Mouse (Mus musculus): ENCODE measurements around the gene Gm37240.

- no peak for TF ChIP-seq CTCF (IDR thresholded peaks at IDR 0.05; ENCODE audit: low read depth)
- no peak for TF ChIP-seq EP300 (optimal IDR thresholded peaks at IDR 0.05)
These were observed 1284.1 kb downstream of the Gm37240 start for GRCm38 (mm10) chr3:84603212-84603611.
